Comparison of ENCODE assay signal across 15 mouse cellular contexts in the genomic region with DNA sequence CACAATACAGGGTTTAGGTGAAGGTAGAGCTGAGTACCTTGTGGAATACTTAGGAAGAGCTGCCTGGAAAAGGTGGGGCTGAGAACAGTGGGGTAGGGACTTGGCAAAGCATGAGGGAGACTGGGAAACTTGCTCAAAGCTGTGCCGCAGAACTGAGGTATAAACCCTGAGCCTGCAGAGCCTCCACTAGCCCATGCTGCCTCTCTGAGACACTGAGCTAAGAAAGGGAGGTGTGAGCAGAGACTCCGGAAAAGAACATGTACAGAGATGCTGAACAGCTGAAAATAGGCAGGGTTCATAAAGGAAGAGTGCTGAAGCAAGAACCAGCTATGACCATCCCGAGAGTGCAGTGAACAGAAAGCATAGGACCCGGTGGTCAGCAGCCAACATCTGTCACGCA.
A peak's percentile ranks its signal among the peaks of the same experiment; 100 is the strongest.
DNase-seq lines count a peak whose midpoint lies in the region; ATAC-seq and TF ChIP-seq lines count a peak whose summit lies in the region.
"Had no signal": no experiment of that assay in that cellular context is flagged by ENCODE, and none has a peak within 500 bp of the region (broad histone marks: within the 10 kb centered on the region; RNA-seq: fewer than 3 reads in every experiment).

No protein-coding gene starts in this region.

- 59% methylated on average over 5 of the region's 5 CpGs for WGBS in heart, embryonic 13.5 days
- WGBS in heart, adult 2 months, result 74% methylated on average over 5 of the region's 5 CpGs
- 87% methylated on average over 5 of the region's 5 CpGs for WGBS in midbrain, embryonic 11.5 days
- 86% methylated on average over 5 of the region's 5 CpGs for WGBS in midbrain, embryonic 10.5 days
- 63% methylated on average over 5 of the region's 5 CpGs for WGBS in hindbrain, embryonic 15.5 days
- WGBS in olfactory bulb, adult 2 months, result 44% methylated on average over 5 of the region's 5 CpGs

- DNase-seq in heart, adult 2 months, result no peak
- DNase-seq in midbrain, embryonic 11.5 days (ENCODE audit: low spot score, missing footprints), result peak; percentile 45
- DNase-seq in midbrain, embryonic 10.5 days (ENCODE audit: low spot score), result no peak
- DNase-seq in cerebellum, adult 9-11 months, result no peak
- DNase-seq: adrenal gland, adult 8-10 months; cerebellum, adult 9-10 months; heart, postnatal 4 days; kidney, adult 2 months; kidney, postnatal 4 days; liver, postnatal 0 days; lung, postnatal 4 days had no signal

- no peak overlapping the region; the same call in 1 of the 2 replicates for H3K9ac ChIP-seq in heart, embryonic 13.5 days
- no peak overlapping the region for H3K9ac ChIP-seq in heart, adult 2 months (ENCODE audit: low read depth, low read length)
- H3K9ac ChIP-seq in midbrain, embryonic 11.5 days (ENCODE audit: low read length), result no peak overlapping the region
- H3K9ac ChIP-seq in hindbrain, embryonic 15.5 days, result no peak overlapping the region
- H3K9ac ChIP-seq: liver, postnatal 0 days had no signal

- no peak for TF ChIP-seq EP300 in heart, adult 2 months (IDR thresholded peaks at IDR 0.05; ENCODE audit: insufficient read depth, low read depth, low read length)

- H3K4me3 ChIP-seq in heart, embryonic 13.5 days, result no peak overlapping the region
- no peak overlapping the region for H3K4me3 ChIP-seq in heart, adult 2 months
- no peak overlapping the region for H3K4me3 ChIP-seq in midbrain, embryonic 11.5 days (ENCODE audit: low read depth, low read length)
- no peak overlapping the region for H3K4me3 ChIP-seq in midbrain, embryonic 10.5 days
- H3K4me3 ChIP-seq in hindbrain, embryonic 15.5 days, result no peak overlapping the region
- no peak overlapping the region for H3K4me3 ChIP-seq in olfactory bulb, adult 2 months (ENCODE audit: insufficient read depth, low read depth, low read length)

- H3K79me2 ChIP-seq in heart, adult 2 months (replicated peaks; ENCODE audit: control insufficient read depth, insufficient read depth, low read length), result no peaks in the 10 kb centered on the region; the same call in 1 of the 2 replicates

- H3K4me2 ChIP-seq in heart, embryonic 13.5 days, result peak overlapping the region; percentile 53; the same call in 1 of the 2 replicates
- H3K4me2 ChIP-seq in midbrain, embryonic 11.5 days, result no peak overlapping the region
- H3K4me2 ChIP-seq in hindbrain, embryonic 15.5 days, result no peak overlapping the region

- peaks cover 89% of the 10 kb centered on the region for H3K4me1 ChIP-seq in heart, embryonic 13.5 days
- peaks cover 4% of the 10 kb centered on the region for H3K4me1 ChIP-seq in heart, adult 2 months (ENCODE audit: control insufficient read depth, insufficient read depth, low read length)
- H3K4me1 ChIP-seq in midbrain, embryonic 11.5 days (ENCODE audit: control insufficient read depth, insufficient read depth, low read length), result peaks cover 37% of the 10 kb centered on the region
- H3K4me1 ChIP-seq in midbrain, embryonic 10.5 days, result peaks cover 84% of the 10 kb centered on the region
- H3K4me1 ChIP-seq in hindbrain, embryonic 15.5 days (replicated peaks), result peaks cover 82% of the 10 kb centered on the region
- peaks cover 57% of the 10 kb centered on the region for H3K4me1 ChIP-seq in olfactory bulb, adult 2 months (ENCODE audit: control insufficient read depth, insufficient read depth, low read length)

- no peak for ATAC-seq in heart, embryonic 13.5 days (ENCODE audit: extremely low read depth, insufficient number of reproducible peaks, low FRiP score, low TSS enrichment)
- ATAC-seq in midbrain, embryonic 11.5 days (ENCODE audit: low FRiP score), result no peak
- no peak for ATAC-seq in hindbrain, embryonic 15.5 days (ENCODE audit: low FRiP score, low read depth)
- ATAC-seq: liver, postnatal 0 days had no signal

- H3K27me3 ChIP-seq in heart, embryonic 13.5 days (replicated peaks), result no peaks in the 10 kb centered on the region
- no peaks in the 10 kb centered on the region for H3K27me3 ChIP-seq in heart, adult 2 months (ENCODE audit: control insufficient read depth, insufficient read depth, low read length)
- H3K27me3 ChIP-seq in midbrain, embryonic 11.5 days (ENCODE audit: control insufficient read depth, insufficient read depth, low read length), result no peaks in the 10 kb centered on the region
- H3K27me3 ChIP-seq in midbrain, embryonic 10.5 days (ENCODE audit: low read depth, poor library complexity, severe bottlenecking), result no peaks in the 10 kb centered on the region
- no peaks in the 10 kb centered on the region for H3K27me3 ChIP-seq in hindbrain, embryonic 15.5 days

- H3K9me3 ChIP-seq in heart, embryonic 13.5 days, result no peaks in the 10 kb centered on the region
- no peaks in the 10 kb centered on the region for H3K9me3 ChIP-seq in midbrain, embryonic 11.5 days (ENCODE audit: control insufficient read depth, low read length)
- H3K9me3 ChIP-seq in midbrain, embryonic 10.5 days (replicated peaks), result no peaks in the 10 kb centered on the region
- no peaks in the 10 kb centered on the region for H3K9me3 ChIP-seq in hindbrain, embryonic 15.5 days
- H3K9me3 ChIP-seq: G1E had no signal

- H3K27ac ChIP-seq in heart, embryonic 13.5 days (replicated peaks), result peak overlapping the region; percentile 57
- no peak overlapping the region for H3K27ac ChIP-seq in heart, adult 2 months
- H3K27ac ChIP-seq in midbrain, embryonic 11.5 days (ENCODE audit: low read depth, low read length), result no peak overlapping the region
- H3K27ac ChIP-seq in midbrain, embryonic 10.5 days (replicated peaks), result no peak overlapping the region; the same call in 1 of the 2 replicates
- H3K27ac ChIP-seq in hindbrain, embryonic 15.5 days (replicated peaks), result 0 out of 2 replicates have a peak overlapping the region, but pooled peaks have one; percentile 2
- H3K27ac ChIP-seq in olfactory bulb, adult 2 months (ENCODE audit: insufficient read depth, low read depth, low read length), result peak overlapping the region; percentile 98

- TF ChIP-seq CTCF in heart, adult 2 months (IDR thresholded peaks at IDR 0.05), result no peak
- TF ChIP-seq CTCF in olfactory bulb, adult 2 months (IDR thresholded peaks at IDR 0.05; ENCODE audit: insufficient read depth, low read depth, low read length), result no peak

- no peak for TF ChIP-seq POLR2A in heart, adult 2 months (IDR thresholded peaks at IDR 0.05; ENCODE audit: insufficient read depth, low read depth, low read length)
- no peak for TF ChIP-seq POLR2A in olfactory bulb, adult 2 months (IDR thresholded peaks at IDR 0.05; ENCODE audit: insufficient read depth, low read depth, low read length)

- intact Hi-C loops in heart, adult 2 months (cut with DNase I), result no loop called here

- H3K36me3 ChIP-seq in heart, embryonic 13.5 days, result no peaks in the 10 kb centered on the region
- no peaks in the 10 kb centered on the region for H3K36me3 ChIP-seq in heart, adult 2 months (ENCODE audit: control insufficient read depth, insufficient read depth, low read length)
- H3K36me3 ChIP-seq in midbrain, embryonic 11.5 days (ENCODE audit: control insufficient read depth, insufficient read depth, low read length), result no peaks in the 10 kb centered on the region
- H3K36me3 ChIP-seq in midbrain, embryonic 10.5 days, result no peaks in the 10 kb centered on the region
- H3K36me3 ChIP-seq in hindbrain, embryonic 15.5 days, result no peaks in the 10 kb centered on the region
- H3K36me3 ChIP-seq: G1E had no signal

Comparison
In these comparisons a context has a peak if more than half of its experiments do, and no peak if none do; other contexts are left out.
1. H3K27ac ChIP-seq: peak in heart, embryonic 13.5 days (single experiment), hindbrain, embryonic 15.5 days (single experiment) and olfactory bulb, adult 2 months (single experiment); none in heart, adult 2 months (single experiment), midbrain, embryonic 11.5 days (single experiment) and midbrain, embryonic 10.5 days (single experiment).